In the genomic region with DNA sequence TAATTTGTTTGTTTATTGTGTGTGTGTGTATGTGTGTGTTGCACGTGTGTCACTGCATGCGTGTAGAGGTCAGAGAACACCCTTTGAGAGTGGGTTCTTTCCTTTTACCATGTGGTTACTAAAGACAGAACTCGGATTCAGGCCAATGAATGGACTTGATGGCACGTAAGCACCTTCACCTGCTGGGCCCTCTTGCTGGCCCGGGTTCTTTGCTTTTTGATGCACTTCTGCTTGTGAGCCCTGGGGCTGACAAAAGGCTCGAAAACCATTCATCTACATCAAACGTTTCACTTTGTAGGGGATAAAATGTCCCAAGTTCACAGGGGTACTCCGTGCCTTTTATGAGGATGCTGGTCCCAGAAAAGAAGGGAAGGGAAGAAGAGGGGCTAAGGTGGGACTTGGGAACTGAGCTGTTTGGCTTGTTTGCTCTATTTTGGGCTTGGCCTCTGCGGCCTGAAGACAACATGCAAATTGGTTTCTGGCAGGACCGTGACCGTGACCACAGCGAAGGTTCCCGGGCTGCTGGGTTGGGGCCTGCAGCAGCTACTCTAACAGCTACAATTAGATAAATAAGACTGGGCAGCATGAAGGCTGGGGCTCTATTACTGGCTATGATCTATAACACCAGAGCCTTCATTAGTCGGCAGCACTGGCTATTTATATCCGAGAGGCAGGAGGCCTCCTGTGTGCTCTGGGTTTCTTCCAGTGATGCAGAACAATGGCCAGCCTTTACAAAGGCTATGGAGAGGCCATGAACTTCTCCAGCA, we compare ENCODE assay signal across 9 mouse cellular contexts. TPM values are rescaled to one million over a fixed set of nuclear protein-coding genes. Genes with fewer than 3 reads are reported as not detected.
DNase-seq lines count a peak whose midpoint lies in the region; ATAC-seq and TF ChIP-seq lines count a peak whose summit lies in the region.
"Had no signal": no experiment of that assay in that cellular context is flagged by ENCODE, and none has a peak within 500 bp of the region (broad histone marks: within the 10 kb centered on the region; RNA-seq: fewer than 3 reads in every experiment).

No protein-coding gene starts in this region.

- peak; percentile 38; the same call in 1 of the 2 replicates for ATAC-seq in heart, embryonic 15.5 days (replicated peaks; ENCODE audit: insufficient number of reproducible peaks, insufficient read depth, low FRiP score, low read depth)
- no peak for ATAC-seq in lung, postnatal 0 days

- peak overlapping the region; percentile 27 for H3K9ac ChIP-seq in heart, embryonic 15.5 days
- H3K9ac ChIP-seq in lung, postnatal 0 days (replicated peaks; ENCODE audit: low read depth) = no peak overlapping the region

- peak overlapping the region; percentile 6; the same call in 1 of the 2 replicates for H3K4me2 ChIP-seq in heart, embryonic 15.5 days
- no peak overlapping the region for H3K4me2 ChIP-seq in lung, postnatal 0 days (replicated peaks; ENCODE audit: low read depth, low read length)

- WGBS in heart, embryonic 15.5 days = 49% methylated on average over 15 of the region's 15 CpGs
- 71% methylated on average over 15 of the region's 15 CpGs for WGBS in lung, postnatal 0 days

- no peaks in the 10 kb centered on the region for H3K27me3 ChIP-seq in heart, embryonic 15.5 days
- no peaks in the 10 kb centered on the region for H3K27me3 ChIP-seq in lung, postnatal 0 days (replicated peaks; ENCODE audit: insufficient read depth, low read length)

- peaks cover 45% of the 10 kb centered on the region for H3K36me3 ChIP-seq in heart, embryonic 15.5 days
- 0 out of 2 replicates have a peak, but pooled peaks cover 7% of the 10 kb centered on the region for H3K36me3 ChIP-seq in lung, postnatal 0 days (ENCODE audit: insufficient read depth, low read length)

- no peaks in the 10 kb centered on the region for H3K9me3 ChIP-seq in heart, embryonic 15.5 days (replicated peaks)
- no peaks in the 10 kb centered on the region for H3K9me3 ChIP-seq in lung, postnatal 0 days (ENCODE audit: low read length)

- TF ChIP-seq EP300 in lung, postnatal 0 days (IDR thresholded peaks at IDR 0.05) = no peak

- no peak overlapping the region for H3K4me3 ChIP-seq in heart, embryonic 15.5 days
- H3K4me3 ChIP-seq in lung, postnatal 0 days (ENCODE audit: low read depth, low read length) = no peak overlapping the region

- no peak for TF ChIP-seq CTCF in lung, postnatal 0 days (IDR thresholded peaks at IDR 0.05)

- H3K4me1 ChIP-seq in heart, embryonic 15.5 days (replicated peaks) = peaks cover 55% of the 10 kb centered on the region
- no peaks in the 10 kb centered on the region for H3K4me1 ChIP-seq in lung, postnatal 0 days (ENCODE audit: insufficient read depth, low read depth, low read length)

- DNase-seq in cerebellum, adult 11-12 months = peak; percentile 10
- no peak for DNase-seq in cerebellum, adult 9-11 months
- DNase-seq in kidney, postnatal 10 days = peak; percentile 7
- no peak for DNase-seq in kidney, adult 9 months
- DNase-seq in retina, embryonic 14.5 days (ENCODE audit: low spot score) = peak; percentile 55
- DNase-seq in lung, postnatal 0 days (ENCODE audit: low spot score) = no peak
- no peak for DNase-seq in left cerebral cortex, adult 18-20 months (ENCODE audit: low spot score in 2 of 2)
- DNase-seq: gastrocnemius, postnatal 36 days had no signal

- peak overlapping the region; percentile 94 for H3K27ac ChIP-seq in heart, embryonic 15.5 days
- H3K27ac ChIP-seq in lung, postnatal 0 days (ENCODE audit: low read length) = no peak overlapping the region

RNA-seq across cellular contexts. Expression of a gene that starts 28.3 kb away (rescaled TPM):
- polyA plus RNA-seq in heart, embryonic 15.5 days (2015; fragmentation: Nextera tagmentation; extraction: Ambion mirVana) = 89.9 and 105 TPM in 2 replicates
- polyA plus RNA-seq in lung, postnatal 0 days (2015; fragmentation: Nextera tagmentation; extraction: Ambion mirVana) = 136 and 149 TPM in 2 replicates
- total RNA-seq in left cerebral cortex, adult 18-20 months (2021) = 10 to 100 TPM; 22.7 to 27.6 TPM

RNA-seq across cellular contexts. Expression of a gene that starts 46.9 kb away (rescaled TPM):
- 90.4 and 98.4 TPM in 2 replicates for polyA plus RNA-seq in heart, embryonic 15.5 days (2015; fragmentation: Nextera tagmentation; extraction: Ambion mirVana)
- polyA plus RNA-seq in lung, postnatal 0 days (2015; fragmentation: Nextera tagmentation; extraction: Ambion mirVana) = 49.6 and 54.4 TPM in 2 replicates
- 1 to 10 TPM; 6.0 to 7.2 TPM for total RNA-seq in left cerebral cortex, adult 18-20 months (2021)

Comparison
In these comparisons a context has a peak if more than half of its experiments do, and no peak if none do; other contexts are left out.
1. DNase-seq: peak in cerebellum, adult 11-12 months (single experiment), kidney, postnatal 10 days (single experiment) and retina, embryonic 14.5 days (single experiment); none in cerebellum, adult 9-11 months (single experiment), kidney, adult 9 months (single experiment), lung, postnatal 0 days (single experiment) and left cerebral cortex, adult 18-20 months (0 of 2).